Mouse (Mus musculus): ENCODE results near the gene Shld2. TPM values are rescaled to one million over a fixed set of nuclear protein-coding genes. Genes with fewer than 3 reads are reported as not detected.
A peak's percentile ranks its signal among the peaks of the same experiment; 100 is the strongest.
"Not testable (repeated sequence)": the region's sequence is repeated elsewhere in the genome, so short reads cannot be mapped to it uniquely, and the experiment has no call there.

The Shld2 gene
- polyA plus RNA-seq, 1 experiment from 2014 or later = 13.6 TPM

GRCm38 (mm10) chr14:34273280-34273679 is 37.0 kb downstream of the Shld2 start:
- H3K27ac ChIP-seq (ENCODE audit: low read depth) = no peak overlapping the region
- H3K27me3 ChIP-seq (ENCODE audit: insufficient read depth, low read length) = no peaks in the 10 kb centered on the region
- no peak for DNase-seq
- H3K4me3 ChIP-seq (ENCODE audit: low read depth, low read length) = peak overlapping the region; percentile 28; the same call in 1 of the 2 replicates
- 56% methylated on average over 2 of the region's 2 CpGs for WGBS (ENCODE audit: insufficient replicate concordance)
- TF ChIP-seq CTCF (IDR thresholded peaks at IDR 0.05; ENCODE audit: low read depth) (peak; percentile 68), EP300 (IDR thresholded peaks at IDR 0.05; ENCODE audit: low read depth) (no peak)
- 0 out of 2 replicates have a peak, but pooled peaks cover 2% of the 10 kb centered on the region for H3K36me3 ChIP-seq (replicated peaks; ENCODE audit: insufficient read depth, low read length)
- H3K9ac ChIP-seq (replicated peaks) = no peak overlapping the region
- H3K4me1 ChIP-seq (ENCODE audit: insufficient read depth) = 0 out of 2 replicates have a peak, but pooled peaks cover 5% of the 10 kb centered on the region
- ATAC-seq = no peak
- H3K9me3 ChIP-seq (ENCODE audit: low read length) = no peaks in the 10 kb centered on the region
- peak overlapping the region; percentile 45; the same call in 1 of the 2 replicates for H3K4me2 ChIP-seq (ENCODE audit: low read depth, low read length)

- peak overlapping the region; percentile 76 for H3K27ac ChIP-seq (ENCODE audit: low read depth)
- H3K4me1 ChIP-seq (ENCODE audit: insufficient read depth) = 0 out of 2 replicates have a peak, but pooled peaks cover 5% of the 10 kb centered on the region
- H3K4me2 ChIP-seq (ENCODE audit: low read depth, low read length) = no peak overlapping the region; the same call in 1 of the 2 replicates
- ATAC-seq (peak; percentile 44), DNase-seq (no peak)
- H3K4me3 ChIP-seq (ENCODE audit: low read depth, low read length) = no peak overlapping the region
- H3K9ac ChIP-seq (replicated peaks) = 0 out of 2 replicates have a peak overlapping the region, but pooled peaks have one; percentile 18
- TF ChIP-seq CTCF (IDR thresholded peaks at IDR 0.05; ENCODE audit: low read depth) = no peak
- no peak for TF ChIP-seq EP300 (IDR thresholded peaks at IDR 0.05; ENCODE audit: low read depth)
- 56% methylated on average over 9 of the region's 9 CpGs for WGBS (ENCODE audit: insufficient replicate concordance)
- H3K9me3 ChIP-seq (ENCODE audit: low read length) = no peaks in the 10 kb centered on the region
- H3K36me3 ChIP-seq (replicated peaks; ENCODE audit: insufficient read depth, low read length) = 0 out of 2 replicates have a peak, but pooled peaks cover 2% of the 10 kb centered on the region
- no peaks in the 10 kb centered on the region for H3K27me3 ChIP-seq (ENCODE audit: insufficient read depth, low read length)
Observed at GRCm38 (mm10) chr14:34268046-34268445, 42.2 kb downstream of the Shld2 start.

GRCm38 (mm10) chr14:34258525-34258924 is 51.8 kb downstream of the Shld2 start:
- H3K4me2 ChIP-seq (ENCODE audit: low read depth, low read length); DNase-seq; ATAC-seq; H3K27ac ChIP-seq (ENCODE audit: low read depth); H3K9me3 ChIP-seq (ENCODE audit: low read length); H3K4me1 ChIP-seq (ENCODE audit: insufficient read depth); H3K27me3 ChIP-seq (ENCODE audit: insufficient read depth, low read length); H3K36me3 ChIP-seq (replicated peaks; ENCODE audit: insufficient read depth, low read length); H3K4me3 ChIP-seq (ENCODE audit: low read depth, low read length); H3K9ac ChIP-seq (replicated peaks): not testable (repeated sequence)
- 68% methylated on average over 3 of the region's 3 CpGs for WGBS (ENCODE audit: insufficient replicate concordance)

GRCm38 (mm10) chr14:34253261-34253660 is 57.0 kb downstream of the Shld2 start:
- H3K9me3 ChIP-seq (ENCODE audit: low read length) = no peaks in the 10 kb centered on the region
- no peak for DNase-seq
- H3K36me3 ChIP-seq (replicated peaks; ENCODE audit: insufficient read depth, low read length) = 0 out of 2 replicates have a peak, but pooled peaks cover 4% of the 10 kb centered on the region
- no peak overlapping the region for H3K4me3 ChIP-seq (ENCODE audit: low read depth, low read length)
- no peaks in the 10 kb centered on the region for H3K27me3 ChIP-seq (ENCODE audit: insufficient read depth, low read length)
- WGBS (ENCODE audit: insufficient replicate concordance) = 84% methylated on average over 4 of the region's 4 CpGs
- no peak overlapping the region for H3K9ac ChIP-seq (replicated peaks)
- ATAC-seq = no peak
- peak overlapping the region; percentile 23 for H3K27ac ChIP-seq (ENCODE audit: low read depth)
- TF ChIP-seq EP300 (IDR thresholded peaks at IDR 0.05; ENCODE audit: low read depth) = no peak
- no peak for TF ChIP-seq CTCF (IDR thresholded peaks at IDR 0.05; ENCODE audit: low read depth)
- no peak overlapping the region for H3K4me2 ChIP-seq (ENCODE audit: low read depth, low read length)
- no peaks in the 10 kb centered on the region for H3K4me1 ChIP-seq (ENCODE audit: insufficient read depth)

GRCm38 (mm10) chr14:34252470-34253145 is 57.7 kb downstream of the Shld2 start:
- 63% methylated on average over 6 of the region's 6 CpGs for WGBS (ENCODE audit: insufficient replicate concordance)
- TF ChIP-seq EP300 (IDR thresholded peaks at IDR 0.05; ENCODE audit: low read depth) (no peak), CTCF (IDR thresholded peaks at IDR 0.05; ENCODE audit: low read depth) (no peak)
- no peak overlapping the region for H3K9ac ChIP-seq (replicated peaks)
- peak overlapping the region; percentile 22; the same call in 1 of the 2 replicates for H3K4me2 ChIP-seq (ENCODE audit: low read depth, low read length)
- H3K27ac ChIP-seq (ENCODE audit: low read depth) = peak overlapping the region; percentile 23
- ATAC-seq = no peak
- no peaks in the 10 kb centered on the region for H3K9me3 ChIP-seq (ENCODE audit: low read length)
- 0 out of 2 replicates have a peak, but pooled peaks cover 4% of the 10 kb centered on the region for H3K36me3 ChIP-seq (replicated peaks; ENCODE audit: insufficient read depth, low read length)
- no peaks in the 10 kb centered on the region for H3K27me3 ChIP-seq (ENCODE audit: insufficient read depth, low read length)
- no peak for DNase-seq
- no peak overlapping the region for H3K4me3 ChIP-seq (ENCODE audit: low read depth, low read length)
- H3K4me1 ChIP-seq (ENCODE audit: insufficient read depth) = no peaks in the 10 kb centered on the region

GRCm38 (mm10) chr14:34240676-34241075 is 69.6 kb downstream of the Shld2 start:
- no peak for DNase-seq

More at GRCm38 (mm10) chr14:34240676-34241075, 69.6 kb downstream of the Shld2 start:
- Histone ChIP-seq H3K27me3 (ENCODE audit: insufficient read depth, low read length) (no peaks in the 10 kb centered on the region), H3K9me3 (ENCODE audit: low read length) (no peaks in the 10 kb centered on the region), H3K4me3 (ENCODE audit: low read depth, low read length) (no peak overlapping the region), H3K36me3 (replicated peaks; ENCODE audit: insufficient read depth, low read length) (peaks cover 10% of the 10 kb centered on the region), H3K9ac (replicated peaks) (no peak overlapping the region), H3K4me2 (ENCODE audit: low read depth, low read length) (no peak overlapping the region), H3K27ac (ENCODE audit: low read depth) (peak overlapping the region; percentile 70; the same call in 1 of the 2 replicates), H3K4me1 (ENCODE audit: insufficient read depth) (no peaks in the 10 kb centered on the region; the same call in 1 of the 2 replicates)
- WGBS (ENCODE audit: insufficient replicate concordance) = 55% methylated on average over 6 of the region's 6 CpGs
- TF ChIP-seq CTCF (IDR thresholded peaks at IDR 0.05; ENCODE audit: low read depth) (no peak), EP300 (IDR thresholded peaks at IDR 0.05; ENCODE audit: low read depth) (no peak)
- peak; percentile 91 for ATAC-seq

Data from liver, postnatal 0 days (tissue).